Mouse (Mus musculus): ENCODE measurements around the gene Slc12a7. TPM values are rescaled to one million over a fixed set of nuclear protein-coding genes. Genes with fewer than 3 reads are reported as not detected.

The Slc12a7 gene
- polyA plus RNA-seq, 1 experiment from 2014 or later = 49.1 TPM

DNA sequence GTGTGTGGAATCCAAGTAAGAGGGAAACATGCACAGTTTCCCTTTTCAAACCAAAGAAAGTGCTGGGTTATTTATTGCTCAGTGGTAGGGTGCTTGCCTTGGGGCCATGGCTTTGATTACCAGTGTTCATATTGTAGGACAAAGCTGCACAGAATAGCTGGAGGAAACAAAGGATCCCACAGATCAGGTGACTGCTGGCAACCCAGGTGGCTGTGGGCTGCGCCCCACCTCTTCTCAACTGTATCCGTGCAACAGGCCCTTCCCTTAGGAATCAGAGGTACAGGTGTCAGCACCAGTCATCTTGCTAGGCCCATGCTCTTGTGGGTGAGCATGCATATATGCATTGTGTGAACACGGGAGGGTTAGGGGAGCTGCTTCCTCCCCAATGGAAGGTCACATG, 35.4 kb downstream of the Slc12a7 start:
- Histone ChIP-seq H3K27me3 (ENCODE audit: control insufficient read depth, insufficient read depth, low read length) (no peaks in the 10 kb centered on the region), H3K4me1 (ENCODE audit: control insufficient read depth, insufficient read depth, low read length) (peaks cover 35% of the 10 kb centered on the region), H3K4me2 (ENCODE audit: low read depth, severe bottlenecking) (no peak overlapping the region), H3K9ac (ENCODE audit: low read length) (no peak overlapping the region), H3K9me3 (ENCODE audit: control insufficient read depth, low read length) (no peaks in the 10 kb centered on the region), H3K4me3 (ENCODE audit: low read depth, low read length) (no peak overlapping the region), H3K27ac (replicated peaks; ENCODE audit: low read depth, low read length) (no peak overlapping the region), H3K36me3 (ENCODE audit: control insufficient read depth, insufficient read depth, low read length) (no peaks in the 10 kb centered on the region)
- ATAC-seq (ENCODE audit: insufficient number of reproducible peaks, low FRiP score, low TSS enrichment, low read depth) (no peak), DNase-seq (ENCODE audit: low spot score) (no peak)
- 84% methylated on average over 3 of the region's 3 CpGs for WGBS

GRCm38 (mm10) chr13:73769916-73770682, 37.2 kb downstream of the Slc12a7 start:
- 70% methylated on average over 4 of the region's 4 CpGs for WGBS

DNA sequence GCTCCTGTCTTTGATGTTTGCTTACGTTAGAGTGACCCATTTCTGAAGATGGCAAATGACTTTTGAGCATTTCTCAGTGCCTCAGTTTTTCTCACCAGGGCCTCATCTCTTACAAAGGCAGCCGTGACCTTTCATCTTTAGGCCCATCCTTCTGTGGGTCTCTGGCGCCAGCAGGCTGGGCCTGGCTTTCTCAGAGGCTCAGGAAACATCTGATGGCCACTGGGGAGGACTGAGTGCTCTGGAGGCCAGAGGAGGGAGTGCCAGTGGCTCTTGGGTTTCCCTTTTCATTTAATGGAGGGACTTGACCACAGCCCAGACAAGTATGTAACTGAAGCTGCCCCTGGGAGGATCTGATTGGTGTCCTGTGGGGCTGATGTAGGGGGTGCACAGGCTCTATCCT, 38.2 kb downstream of the Slc12a7 start:
- H3K4me3 ChIP-seq (ENCODE audit: low read depth, low read length) = no peak overlapping the region
- H3K4me2 ChIP-seq (ENCODE audit: low read depth, severe bottlenecking) = no peak overlapping the region
- no peak for DNase-seq (ENCODE audit: low spot score)
- H3K27ac ChIP-seq (replicated peaks; ENCODE audit: low read depth, low read length) = no peak overlapping the region
- peaks cover 4% of the 10 kb centered on the region; the same call in 1 of the 2 replicates for H3K36me3 ChIP-seq (ENCODE audit: control insufficient read depth, insufficient read depth, low read length)
- WGBS = 36% methylated on average over 3 of the region's 3 CpGs
- H3K9ac ChIP-seq (ENCODE audit: low read length) = no peak overlapping the region
- peaks cover 24% of the 10 kb centered on the region for H3K4me1 ChIP-seq (ENCODE audit: control insufficient read depth, insufficient read depth, low read length)
- H3K27me3 ChIP-seq (ENCODE audit: control insufficient read depth, insufficient read depth, low read length) = no peaks in the 10 kb centered on the region
- ATAC-seq (ENCODE audit: insufficient number of reproducible peaks, low FRiP score, low TSS enrichment, low read depth) = no peak
- no peaks in the 10 kb centered on the region for H3K9me3 ChIP-seq (ENCODE audit: control insufficient read depth, low read length)

More at GRCm38 (mm10) chr13:73769916-73770682, 37.2 kb downstream of the Slc12a7 start:
- no peaks in the 10 kb centered on the region for H3K9me3 ChIP-seq (ENCODE audit: control insufficient read depth, low read length)
- H3K4me1 ChIP-seq (ENCODE audit: control insufficient read depth, insufficient read depth, low read length) = peaks cover 31% of the 10 kb centered on the region
- no peak overlapping the region for H3K27ac ChIP-seq (replicated peaks; ENCODE audit: low read depth, low read length)
- DNase-seq (ENCODE audit: low spot score) (no peak), ATAC-seq (ENCODE audit: insufficient number of reproducible peaks, low FRiP score, low TSS enrichment, low read depth) (no peak)
- no peak overlapping the region for H3K9ac ChIP-seq (ENCODE audit: low read length)
- H3K4me2 ChIP-seq (ENCODE audit: low read depth, severe bottlenecking) = no peak overlapping the region
- no peak overlapping the region for H3K4me3 ChIP-seq (ENCODE audit: low read depth, low read length)
- H3K27me3 ChIP-seq (ENCODE audit: control insufficient read depth, insufficient read depth, low read length) = no peaks in the 10 kb centered on the region
- 0 out of 2 replicates have a peak, but pooled peaks cover 2% of the 10 kb centered on the region for H3K36me3 ChIP-seq (ENCODE audit: control insufficient read depth, insufficient read depth, low read length)

- no peak overlapping the region for H3K4me2 ChIP-seq (ENCODE audit: low read depth, severe bottlenecking)
- no peak overlapping the region for H3K4me3 ChIP-seq (ENCODE audit: low read depth, low read length)
- H3K9ac ChIP-seq (ENCODE audit: low read length) = no peak overlapping the region
- H3K4me1 ChIP-seq (ENCODE audit: control insufficient read depth, insufficient read depth, low read length) = peaks cover 19% of the 10 kb centered on the region
- 44% methylated on average over 2 of the region's 2 CpGs for WGBS
- H3K9me3 ChIP-seq (ENCODE audit: control insufficient read depth, low read length) = no peaks in the 10 kb centered on the region
- H3K36me3 ChIP-seq (ENCODE audit: control insufficient read depth, insufficient read depth, low read length) = peaks cover 4% of the 10 kb centered on the region; the same call in 1 of the 2 replicates
- 0 out of 2 replicates have a peak overlapping the region, but pooled peaks have one; percentile 30 for H3K27ac ChIP-seq (replicated peaks; ENCODE audit: low read depth, low read length)
- no peak for ATAC-seq (ENCODE audit: insufficient number of reproducible peaks, low FRiP score, low TSS enrichment, low read depth)
- no peaks in the 10 kb centered on the region for H3K27me3 ChIP-seq (ENCODE audit: control insufficient read depth, insufficient read depth, low read length)
- no peak for DNase-seq (ENCODE audit: low spot score)
These were observed 39.8 kb downstream of the Slc12a7 start for GRCm38 (mm10) chr13:73772655-73773054.

GRCm38 (mm10) chr13:73773519-73774205, 40.8 kb downstream of the Slc12a7 start:
- Histone ChIP-seq H3K9ac (ENCODE audit: low read length) (no peak overlapping the region), H3K9me3 (ENCODE audit: control insufficient read depth, low read length) (no peaks in the 10 kb centered on the region), H3K4me3 (ENCODE audit: low read depth, low read length) (no peak overlapping the region), H3K27me3 (ENCODE audit: control insufficient read depth, insufficient read depth, low read length) (no peaks in the 10 kb centered on the region), H3K4me1 (ENCODE audit: control insufficient read depth, insufficient read depth, low read length) (peaks cover 14% of the 10 kb centered on the region), H3K4me2 (ENCODE audit: low read depth, severe bottlenecking) (no peak overlapping the region), H3K36me3 (ENCODE audit: control insufficient read depth, insufficient read depth, low read length) (peaks cover 4% of the 10 kb centered on the region; the same call in 1 of the 2 replicates), H3K27ac (replicated peaks; ENCODE audit: low read depth, low read length) (no peak overlapping the region)
- ATAC-seq (ENCODE audit: insufficient number of reproducible peaks, low FRiP score, low TSS enrichment, low read depth) (no peak), DNase-seq (ENCODE audit: low spot score) (no peak)
- 72% methylated on average over 4 of the region's 4 CpGs for WGBS

DNA sequence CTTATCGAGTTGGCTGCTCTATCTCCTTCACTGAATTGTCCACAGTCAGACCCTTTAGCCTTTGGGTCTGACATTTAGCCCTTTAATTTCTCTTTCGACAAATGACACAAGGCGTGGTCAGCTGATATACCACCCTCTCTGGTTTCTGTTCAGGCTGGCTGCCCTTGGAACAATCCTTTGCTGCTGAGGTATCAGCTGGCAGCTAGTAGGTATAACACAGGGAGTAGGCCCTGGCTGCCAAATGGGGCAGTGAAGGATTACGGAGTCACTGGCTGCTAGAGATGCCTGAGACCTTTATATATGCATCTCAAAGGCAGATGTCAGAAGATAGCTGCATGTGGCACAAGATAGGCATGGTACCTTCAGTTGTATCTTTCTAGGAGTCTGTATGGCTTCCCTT, 42.9 kb downstream of the Slc12a7 start:
- no peak overlapping the region for H3K27ac ChIP-seq (replicated peaks; ENCODE audit: low read depth, low read length)
- no peaks in the 10 kb centered on the region for H3K9me3 ChIP-seq (ENCODE audit: control insufficient read depth, low read length)
- WGBS = 77% methylated on average over 4 of the region's 4 CpGs
- no peak for DNase-seq (ENCODE audit: low spot score)
- H3K36me3 ChIP-seq (ENCODE audit: control insufficient read depth, insufficient read depth, low read length) = peaks cover 4% of the 10 kb centered on the region; the same call in 1 of the 2 replicates
- no peak overlapping the region for H3K4me3 ChIP-seq (ENCODE audit: low read depth, low read length)
- no peak overlapping the region for H3K9ac ChIP-seq (ENCODE audit: low read length)
- H3K27me3 ChIP-seq (ENCODE audit: control insufficient read depth, insufficient read depth, low read length) = no peaks in the 10 kb centered on the region
- H3K4me1 ChIP-seq (ENCODE audit: control insufficient read depth, insufficient read depth, low read length) = peaks cover 14% of the 10 kb centered on the region
- ATAC-seq (ENCODE audit: insufficient number of reproducible peaks, low FRiP score, low TSS enrichment, low read depth) = no peak
- no peak overlapping the region for H3K4me2 ChIP-seq (ENCODE audit: low read depth, severe bottlenecking)

- Histone ChIP-seq H3K4me1 (ENCODE audit: control insufficient read depth, insufficient read depth, low read length) (peaks cover 9% of the 10 kb centered on the region; the same call in 1 of the 2 replicates), H3K4me2 (ENCODE audit: low read depth, severe bottlenecking) (no peak overlapping the region), H3K9ac (ENCODE audit: low read length) (no peak overlapping the region), H3K27ac (replicated peaks; ENCODE audit: low read depth, low read length) (no peak overlapping the region), H3K4me3 (ENCODE audit: low read depth, low read length) (no peak overlapping the region), H3K9me3 (ENCODE audit: control insufficient read depth, low read length) (no peaks in the 10 kb centered on the region), H3K27me3 (ENCODE audit: control insufficient read depth, insufficient read depth, low read length) (no peaks in the 10 kb centered on the region), H3K36me3 (ENCODE audit: control insufficient read depth, insufficient read depth, low read length) (peaks cover 4% of the 10 kb centered on the region; the same call in 1 of the 2 replicates)
- ATAC-seq (ENCODE audit: insufficient number of reproducible peaks, low FRiP score, low TSS enrichment, low read depth) (no peak), DNase-seq (ENCODE audit: low spot score) (no peak)
- 77% methylated on average over 3 of the region's 3 CpGs for WGBS
These were observed 44.7 kb downstream of the Slc12a7 start for GRCm38 (mm10) chr13:73777578-73777977.

DNA sequence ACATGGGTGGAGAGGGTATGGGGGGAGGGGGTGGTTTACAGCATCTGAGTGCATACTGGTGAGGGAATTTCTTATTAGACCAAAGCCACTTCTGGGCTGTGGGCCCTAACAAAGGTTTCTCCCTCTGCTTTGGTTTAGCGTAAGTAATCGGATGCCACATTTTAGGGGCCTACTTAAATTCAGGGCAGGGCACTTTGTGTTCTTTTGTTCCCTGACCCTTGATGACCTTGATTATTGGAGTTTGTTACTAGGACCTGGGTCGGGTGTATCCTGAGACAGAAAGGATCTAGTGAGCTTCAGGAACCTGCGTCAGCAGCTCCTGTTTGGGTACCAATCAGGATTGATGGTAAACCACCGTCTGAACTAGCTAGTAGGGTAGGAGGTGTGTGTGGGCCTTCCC, 49.6 kb downstream of the Slc12a7 start:
- Histone ChIP-seq H3K9me3 (ENCODE audit: control insufficient read depth, low read length) (no peaks in the 10 kb centered on the region), H3K9ac (ENCODE audit: low read length) (no peak overlapping the region), H3K36me3 (ENCODE audit: control insufficient read depth, insufficient read depth, low read length) (peaks cover 10% of the 10 kb centered on the region), H3K27ac (replicated peaks; ENCODE audit: low read depth, low read length) (no peak overlapping the region), H3K27me3 (ENCODE audit: control insufficient read depth, insufficient read depth, low read length) (no peaks in the 10 kb centered on the region), H3K4me1 (ENCODE audit: control insufficient read depth, insufficient read depth, low read length) (0 out of 2 replicates have a peak, but pooled peaks cover 3% of the 10 kb centered on the region), H3K4me2 (ENCODE audit: low read depth, severe bottlenecking) (no peak overlapping the region), H3K4me3 (ENCODE audit: low read depth, low read length) (no peak overlapping the region)
- ATAC-seq (ENCODE audit: insufficient number of reproducible peaks, low FRiP score, low TSS enrichment, low read depth) (no peak), DNase-seq (ENCODE audit: low spot score) (no peak)
- 50% methylated on average over 5 of the region's 5 CpGs for WGBS
